Mouse (Mus musculus) lung, adult 2 months (tissue): ENCODE measurements around the gene Hip1r.

Experiments
- CTCF ChIP-seq: fragments of 200-500 bp; IDR thresholded peaks from 2 replicates; pipeline ENCODE4 v1.5.1; 2011; ENCODE audit warnings: mild to moderate bottlenecking, low read length, control low read depth; ENCODE audit not compliant: insufficient read depth
- POLR2A ChIP-seq: fragments of 200-500 bp; IDR thresholded peaks from 2 replicates; pipeline ENCODE4 v1.6.1; 2011; ENCODE audit warnings: low read depth, mild to moderate bottlenecking, control low read depth, low read length, borderline replicate concordance; ENCODE audit errors: extremely low read depth

DNA sequence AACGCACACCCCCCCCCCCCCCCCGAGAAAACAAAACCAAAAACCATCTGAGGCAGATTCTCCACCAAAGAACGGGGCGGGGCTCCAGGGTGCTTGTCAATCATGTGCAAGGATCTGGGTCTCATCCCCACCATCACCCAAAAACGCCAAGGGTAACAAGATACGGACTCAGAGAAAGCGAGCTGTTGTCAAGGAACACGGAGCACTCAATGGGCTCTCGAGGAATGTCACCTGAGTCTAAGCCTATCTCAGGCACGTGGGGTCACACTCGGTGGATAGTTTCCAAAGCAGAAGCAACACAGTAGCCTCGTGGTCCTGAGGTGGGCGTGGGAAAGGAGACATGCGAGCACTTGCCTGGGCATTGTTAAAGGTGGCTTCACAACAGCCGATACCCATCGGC lies 40.3 kb downstream of the Hip1r start:
- TF ChIP-seq CTCF (no peak), POLR2A (no peak)
